Comparison of ENCODE assay signal across 17 mouse cellular contexts in genomic region chr7:45212356-45212755, GRCm38 (mm10). TPM values are rescaled to one million over a fixed set of nuclear protein-coding genes. Genes with fewer than 3 reads are reported as not detected.
DNase-seq lines count a peak whose midpoint lies in the region; ATAC-seq and TF ChIP-seq lines count a peak whose summit lies in the region.
"Had no signal": no experiment of that assay in that cellular context is flagged by ENCODE, and none has a peak within 500 bp of the region (broad histone marks: within the 10 kb centered on the region; RNA-seq: fewer than 3 reads in every experiment).

No protein-coding gene starts in this region.

- no peaks in the 10 kb centered on the region for H3K9me3 ChIP-seq in hindbrain, embryonic 15.5 days
- no peaks in the 10 kb centered on the region for H3K9me3 ChIP-seq in hindbrain, postnatal 0 days (ENCODE audit: low read length)
- no peaks in the 10 kb centered on the region for H3K9me3 ChIP-seq in E14TG2a.4 (ENCODE audit: low read length)
- H3K9me3 ChIP-seq in liver, embryonic 14.5 days (ENCODE audit: control insufficient read depth, low read length), result no peaks in the 10 kb centered on the region
- no peaks in the 10 kb centered on the region for H3K9me3 ChIP-seq in forebrain, embryonic 10.5 days

- peaks cover 21% of the 10 kb centered on the region for H3K27me3 ChIP-seq in hindbrain, embryonic 15.5 days
- 0 out of 2 replicates have a peak, but pooled peaks cover 5% of the 10 kb centered on the region for H3K27me3 ChIP-seq in hindbrain, postnatal 0 days (ENCODE audit: insufficient read depth, low read length)
- H3K27me3 ChIP-seq in E14TG2a.4 (ENCODE audit: insufficient read depth, low read length), result peaks cover 33% of the 10 kb centered on the region
- peaks cover 21% of the 10 kb centered on the region for H3K27me3 ChIP-seq in liver, embryonic 14.5 days (ENCODE audit: control insufficient read depth, insufficient read depth, low read length)
- H3K27me3 ChIP-seq in forebrain, embryonic 10.5 days (ENCODE audit: poor library complexity, severe bottlenecking), result peaks cover 55% of the 10 kb centered on the region

- H3K4me2 ChIP-seq in hindbrain, embryonic 15.5 days, result 0 out of 2 replicates have a peak overlapping the region, but pooled peaks have one; percentile 29
- H3K4me2 ChIP-seq in hindbrain, postnatal 0 days (ENCODE audit: low read depth, low read length), result no peak overlapping the region
- H3K4me2 ChIP-seq in liver, embryonic 14.5 days (ENCODE audit: low read depth), result peak overlapping the region; percentile 68

- no peak overlapping the region for H3K27ac ChIP-seq in hindbrain, embryonic 15.5 days (replicated peaks)
- H3K27ac ChIP-seq in hindbrain, postnatal 0 days, result no peak overlapping the region
- H3K27ac ChIP-seq in liver, embryonic 14.5 days, result no peak overlapping the region
- no peak overlapping the region for H3K27ac ChIP-seq in forebrain, embryonic 10.5 days

- no peaks in the 10 kb centered on the region for H3K36me3 ChIP-seq in hindbrain, embryonic 15.5 days
- no peaks in the 10 kb centered on the region for H3K36me3 ChIP-seq in hindbrain, postnatal 0 days (ENCODE audit: insufficient read depth, low read length)
- peaks cover 4% of the 10 kb centered on the region for H3K36me3 ChIP-seq in E14TG2a.4 (ENCODE audit: insufficient read depth, low read length)
- H3K36me3 ChIP-seq in liver, embryonic 14.5 days (replicated peaks; ENCODE audit: control insufficient read depth, insufficient read depth, low read depth), result no peaks in the 10 kb centered on the region
- H3K36me3 ChIP-seq in forebrain, embryonic 10.5 days (replicated peaks), result peaks cover 6% of the 10 kb centered on the region

- H3K9ac ChIP-seq in hindbrain, embryonic 15.5 days, result no peak overlapping the region
- H3K9ac ChIP-seq in hindbrain, postnatal 0 days (replicated peaks; ENCODE audit: low read length), result no peak overlapping the region
- H3K9ac ChIP-seq in liver, embryonic 14.5 days (replicated peaks), result no peak overlapping the region

- no peak for TF ChIP-seq CTCF in hindbrain, postnatal 0 days (IDR thresholded peaks at IDR 0.05; ENCODE audit: low read depth)
- TF ChIP-seq CTCF in E14TG2a.4 (conservative IDR thresholded peaks at IDR 0.05; ENCODE audit: low read length), result no peak
- no peak for TF ChIP-seq CTCF in liver, embryonic 14.5 days (IDR thresholded peaks at IDR 0.05; ENCODE audit: low read depth)

- no peak for ATAC-seq in hindbrain, embryonic 15.5 days (ENCODE audit: low FRiP score, low read depth)
- no peak for ATAC-seq in hindbrain, postnatal 0 days
- 0 out of 2 replicates have a peak, but pooled peaks have one; percentile 20 for ATAC-seq in common myeloid progenitor, adult 5-6 weeks (replicated peaks; ENCODE audit: low read depth, poor library complexity, severe bottlenecking)
- no peak for ATAC-seq in liver, embryonic 14.5 days (ENCODE audit: insufficient read depth)
- ATAC-seq: Patski had no signal

- TF ChIP-seq EP300 in liver, embryonic 14.5 days (IDR thresholded peaks at IDR 0.05; ENCODE audit: low read depth), result no peak

- no peak for DNase-seq in hindbrain, postnatal 0 days (ENCODE audit: low spot score)
- no peak for DNase-seq in liver, embryonic 14.5 days (ENCODE audit: low read depth in 3 of 3, low spot score in 3 of 3)
- no peak for DNase-seq in thymus, postnatal 14 days
- no peak for DNase-seq in forebrain, embryonic 10.5 days (ENCODE audit: extremely low spot score, low spot score)
- no peak for DNase-seq in left cerebral cortex, adult 8-10 months (ENCODE audit: low spot score in 2 of 2)
- DNase-seq: cerebellum, adult 18-20 months; kidney, adult 11 months; right cerebral cortex, postnatal 14 days had no signal

- no peak overlapping the region for H3K4me3 ChIP-seq in hindbrain, embryonic 15.5 days
- H3K4me3 ChIP-seq in hindbrain, postnatal 0 days (ENCODE audit: low read length), result no peak overlapping the region
- peak overlapping the region; percentile 71 for H3K4me3 ChIP-seq in E14TG2a.4 (replicated peaks; ENCODE audit: low read length)
- H3K4me3 ChIP-seq in liver, embryonic 14.5 days (ENCODE audit: insufficient read depth in 1 of 2, low read depth in 2 of 2, low read length in 2 of 2), result no peak overlapping the region
- no peak overlapping the region for H3K4me3 ChIP-seq in forebrain, embryonic 10.5 days

- WGBS in hindbrain, embryonic 15.5 days, result 76% methylated on average over 7 of the region's 7 CpGs
- WGBS in hindbrain, postnatal 0 days, result 75% methylated on average over 7 of the region's 7 CpGs
- 50% methylated on average over 7 of the region's 7 CpGs for WGBS in liver, embryonic 14.5 days (ENCODE audit: insufficient replicate concordance)
- WGBS in forebrain, embryonic 10.5 days, result 79% methylated on average over 7 of the region's 7 CpGs

- peaks cover 24% of the 10 kb centered on the region for H3K4me1 ChIP-seq in hindbrain, embryonic 15.5 days (replicated peaks)
- H3K4me1 ChIP-seq in hindbrain, postnatal 0 days (ENCODE audit: insufficient read depth, low read length), result peaks cover 14% of the 10 kb centered on the region; the same call in 1 of the 2 replicates
- peaks cover 50% of the 10 kb centered on the region for H3K4me1 ChIP-seq in E14TG2a.4 (replicated peaks; ENCODE audit: low read depth, low read length)
- peaks cover 13 to 19% of the 10 kb centered on the region in 2 experiments for H3K4me1 ChIP-seq in liver, embryonic 14.5 days (replicated peaks; ENCODE audit: control insufficient read depth in 2 of 2, insufficient read depth in 2 of 2, low read length in 1 of 2)
- peaks cover 36% of the 10 kb centered on the region for H3K4me1 ChIP-seq in forebrain, embryonic 10.5 days

RNA-seq across cellular contexts. Expression of gene Dkkl1, which starts 0.4 kb away (rescaled TPM):
- polyA plus RNA-seq in hindbrain, embryonic 15.5 days (2015; fragmentation: Nextera tagmentation; extraction: Ambion mirVana), result 10.8 and 11.9 TPM in 2 replicates
- total RNA-seq in hindbrain, postnatal 0 days (2014; rRNA removed), result 15.7 and 18.3 TPM in 2 replicates
- 24.0 and 25.4 TPM in 2 replicates for polyA plus RNA-seq in hindbrain, postnatal 0 days (2015; fragmentation: Nextera tagmentation; extraction: Ambion mirVana)
- total RNA-seq in common myeloid progenitor, adult 5-6 weeks (2017), result 6.7 and 17.4 TPM in 2 replicates
- 1.1 and 1.5 TPM in 2 replicates for polyA plus RNA-seq in liver, embryonic 14.5 days (2012; rRNA removed)
- polyA plus RNA-seq in liver, embryonic 14.5 days (2014; fragmentation: Nextera tagmentation; extraction: Ambion mirVana), result 2.1 and 2.6 TPM in 2 replicates
- 1.0 TPM in 2 replicates for polyA plus RNA-seq in forebrain, embryonic 10.5 days (2016; fragmentation: Nextera tagmentation; extraction: Ambion mirVana)
- total RNA-seq in left cerebral cortex, adult 8-10 months (2022), result 10 to 100 TPM; 23.1 to 31.5 (median 26.8) TPM
- polyA plus RNA-seq: Patski had no signal

RNA-seq across cellular contexts. Expression of gene Tead2, which starts 3.2 kb away (rescaled TPM):
- polyA plus RNA-seq in hindbrain, embryonic 15.5 days (2015; fragmentation: Nextera tagmentation; extraction: Ambion mirVana), result 54.2 and 69.9 TPM in 2 replicates
- total RNA-seq in hindbrain, postnatal 0 days (2014; rRNA removed), result 58.0 and 73.6 TPM in 2 replicates
- 36.0 and 37.3 TPM in 2 replicates for polyA plus RNA-seq in hindbrain, postnatal 0 days (2015; fragmentation: Nextera tagmentation; extraction: Ambion mirVana)
- total RNA-seq in common myeloid progenitor, adult 5-6 weeks (2017), result 0.55 and 0.87 TPM in 2 replicates
- polyA plus RNA-seq in liver, embryonic 14.5 days (2012; rRNA removed), result 7.9 and 10.0 TPM in 2 replicates
- polyA plus RNA-seq in liver, embryonic 14.5 days (2014; fragmentation: Nextera tagmentation; extraction: Ambion mirVana), result 4.1 and 4.5 TPM in 2 replicates
- polyA plus RNA-seq in forebrain, embryonic 10.5 days (2016; fragmentation: Nextera tagmentation; extraction: Ambion mirVana), result 337 and 380 TPM in 2 replicates
- total RNA-seq in left cerebral cortex, adult 8-10 months (2022), result 1 to 10 TPM; 2.0 to 5.1 (median 3.0) TPM
- total RNA-seq: granulocyte monocyte progenitor cell, adult 5-6 weeks; neutrophil, adult 5-6 weeks had no signal

RNA-seq across cellular contexts. Expression of gene Ccdc155, which starts 7.7 kb away (rescaled TPM):
- 0.57 and 0.77 TPM in 2 replicates for polyA plus RNA-seq in hindbrain, embryonic 15.5 days (2015; fragmentation: Nextera tagmentation; extraction: Ambion mirVana)
- 0.10 TPM in 1 of 2 replicates, not detected in the other for total RNA-seq in hindbrain, postnatal 0 days (2014; rRNA removed)
- 0.46 and 0.55 TPM in 2 replicates for polyA plus RNA-seq in hindbrain, postnatal 0 days (2015; fragmentation: Nextera tagmentation; extraction: Ambion mirVana)
- 0.18 and 2.0 TPM in 2 replicates for total RNA-seq in common myeloid progenitor, adult 5-6 weeks (2017)
- 0.02 and 0.08 TPM in 2 replicates for polyA plus RNA-seq in liver, embryonic 14.5 days (2012; rRNA removed)
- not detected in 2 replicates for polyA plus RNA-seq in liver, embryonic 14.5 days (2014; fragmentation: Nextera tagmentation; extraction: Ambion mirVana)
- polyA plus RNA-seq in forebrain, embryonic 10.5 days (2016; fragmentation: Nextera tagmentation; extraction: Ambion mirVana), result 0.57 and 0.66 TPM in 2 replicates
- 1 to 10 TPM; 4.3 to 6.4 (median 5.4) TPM for total RNA-seq in left cerebral cortex, adult 8-10 months (2022)
- total RNA-seq: monocyte, adult 5-6 weeks had no signal

RNA-seq across cellular contexts. Expression of gene Cd37, which starts 26.6 kb away (rescaled TPM):
- polyA plus RNA-seq in hindbrain, embryonic 15.5 days (2015; fragmentation: Nextera tagmentation; extraction: Ambion mirVana), result 1.4 and 1.7 TPM in 2 replicates
- total RNA-seq in hindbrain, postnatal 0 days (2014; rRNA removed), result 0.40 and 1.0 TPM in 2 replicates
- polyA plus RNA-seq in hindbrain, postnatal 0 days (2015; fragmentation: Nextera tagmentation; extraction: Ambion mirVana), result 2.2 and 2.4 TPM in 2 replicates
- total RNA-seq in common myeloid progenitor, adult 5-6 weeks (2017), result 28.9 and 41.4 TPM in 2 replicates
- 10.5 and 12.8 TPM in 2 replicates for polyA plus RNA-seq in liver, embryonic 14.5 days (2012; rRNA removed)
- polyA plus RNA-seq in liver, embryonic 14.5 days (2014; fragmentation: Nextera tagmentation; extraction: Ambion mirVana), result 9.0 and 9.1 TPM in 2 replicates
- 1.1 TPM in 2 replicates for polyA plus RNA-seq in forebrain, embryonic 10.5 days (2016; fragmentation: Nextera tagmentation; extraction: Ambion mirVana)
- total RNA-seq in left cerebral cortex, adult 8-10 months (2022), result 10 to 100 TPM in 2 of 4 experiments, 1 to 10 TPM in 2; 5.0 to 18.9 (median 11.9) TPM

RNA-seq across cellular contexts. Expression of gene Slc6a16, which starts 28.5 kb away (rescaled TPM):
- polyA plus RNA-seq in hindbrain, embryonic 15.5 days (2015; fragmentation: Nextera tagmentation; extraction: Ambion mirVana), result 0.62 and 1.3 TPM in 2 replicates
- 1.3 and 1.8 TPM in 2 replicates for total RNA-seq in hindbrain, postnatal 0 days (2014; rRNA removed)
- 2.0 and 2.1 TPM in 2 replicates for polyA plus RNA-seq in hindbrain, postnatal 0 days (2015; fragmentation: Nextera tagmentation; extraction: Ambion mirVana)
- total RNA-seq in common myeloid progenitor, adult 5-6 weeks (2017), result not detected in 2 replicates
- polyA plus RNA-seq in liver, embryonic 14.5 days (2012; rRNA removed), result 0.03 TPM in 1 of 2 replicates, not detected in the other
- polyA plus RNA-seq in liver, embryonic 14.5 days (2014; fragmentation: Nextera tagmentation; extraction: Ambion mirVana), result not detected in 2 replicates
- not detected in 2 replicates for polyA plus RNA-seq in forebrain, embryonic 10.5 days (2016; fragmentation: Nextera tagmentation; extraction: Ambion mirVana)
- 1 to 10 TPM; 1.6 to 2.6 (median 2.1) TPM for total RNA-seq in left cerebral cortex, adult 8-10 months (2022)
- total RNA-seq: granulocyte monocyte progenitor cell, adult 5-6 weeks; monocyte, adult 5-6 weeks; neutrophil, adult 5-6 weeks had no signal
- polyA plus RNA-seq: forebrain, embryonic 11.5 days; lung, postnatal 0 days; Patski had no signal
